Mouse (Mus musculus) bone marrow macrophage, adult 2 months (primary cell): ENCODE results near the gene Tmem235.

ENCODE experiments used
- CTCF ChIP-seq: IDR thresholded peaks from 2 replicates; pipeline ENCODE4 v1.5.1; 2012; ENCODE audit warnings: low read depth, mild to moderate bottlenecking, low read length, moderate library complexity
- POLR2A ChIP-seq: IDR thresholded peaks from 2 replicates; pipeline ENCODE4 v1.6.1; 2012; ENCODE audit warnings: mild to moderate bottlenecking, low read depth, low read length, borderline replicate concordance

DNA sequence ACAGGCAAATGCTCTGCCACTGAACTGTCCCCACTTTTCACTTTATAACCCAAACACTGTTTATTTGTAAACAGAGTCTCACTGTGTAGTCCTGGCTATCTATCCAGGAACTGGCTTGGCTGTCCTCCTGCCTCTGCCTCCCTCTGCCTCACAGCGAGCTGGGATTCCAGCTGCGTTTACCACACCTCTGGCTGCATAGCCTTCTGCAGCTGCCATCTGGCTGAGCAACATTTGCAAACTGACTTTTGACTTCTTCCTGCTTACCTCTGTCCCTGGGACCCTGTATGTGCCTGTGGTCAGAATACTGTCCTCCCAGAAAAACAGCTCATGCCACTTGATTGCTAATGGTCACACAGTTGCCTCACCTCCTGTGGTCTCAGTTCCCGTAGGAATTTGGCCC, 33.2 kb upstream of the Tmem235 start:
- no peak for TF ChIP-seq CTCF
- no peak for TF ChIP-seq POLR2A
